Mouse (Mus musculus) right cerebral cortex, postnatal 10 days (tissue): ENCODE data around the gene Olfr802.

ENCODE experiments used
- DNase-seq, 2 experiments: peaks; one replicate each; pipeline ENCODE4 v3.0.0; 2021; ENCODE audit warnings: low spot score in 2 of 2

Gene Olfr802

DNA sequence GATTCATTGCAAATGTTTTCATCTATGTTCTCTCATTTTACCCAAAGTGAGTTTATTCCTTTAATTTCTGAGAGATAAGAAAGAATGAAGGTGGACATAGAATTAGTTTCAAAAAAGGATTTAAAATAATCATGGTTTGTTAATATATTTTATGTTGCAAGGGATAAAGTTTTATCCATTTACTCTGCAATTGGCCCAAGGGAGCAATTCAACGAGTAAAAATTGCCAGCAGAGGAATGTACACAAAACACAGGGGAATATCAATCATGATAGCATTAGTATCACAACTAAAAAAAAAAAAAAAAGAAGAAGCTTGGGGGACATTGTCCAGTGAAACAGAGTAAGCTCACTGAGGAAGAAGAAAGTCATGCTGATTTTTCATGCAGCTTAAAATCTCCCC, at the start of gene Olfr802:
Olfr802 (minus strand) TSS at position 101 of the 400 bp plus-strand sequence.
- DNase-seq = no peak

GRCm38 (mm10) chr10:129729275-129729674, 41.3 kb upstream of the Olfr802 start, which contains the start of gene Olfr805:
Olfr805 (minus strand) TSS chr10:129729375.
- DNase-seq = no peak

GRCm38 (mm10) chr10:129702910-129703309, 14.9 kb upstream of the Olfr802 start, which contains the start of gene Olfr804:
Olfr804 (plus strand) TSS chr10:129703210.
- no peak for DNase-seq

GRCm38 (mm10) chr10:129694186-129694585, 6.2 kb upstream of the Olfr802 start, which contains the start of gene Olfr803:
Olfr803 (minus strand) TSS chr10:129694286.
- no peak for DNase-seq

DNA sequence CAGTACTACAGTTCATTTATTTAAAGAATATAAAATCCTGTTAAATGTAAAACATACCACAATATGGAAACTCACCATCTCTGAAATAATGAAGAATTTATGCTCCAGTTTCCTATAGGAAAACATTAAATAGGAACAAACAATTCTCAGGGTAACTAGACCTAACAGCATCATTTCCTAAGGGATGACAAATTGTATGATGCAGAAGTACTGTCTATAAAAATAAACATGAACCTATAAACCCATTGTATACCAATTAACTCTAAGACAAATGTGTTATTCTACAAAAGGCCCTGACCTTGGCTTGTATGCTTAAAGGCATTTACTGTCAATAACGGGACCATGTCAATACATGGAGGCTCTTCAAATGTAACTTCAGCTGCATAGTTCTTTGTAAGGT, 14.2 kb downstream of the Olfr802 start, which contains the start of gene Olfr801:
Olfr801 (minus strand) TSS at position 101 of the 400 bp plus-strand sequence.
- DNase-seq = no peak

GRCm38 (mm10) chr10:129657394-129657793, 30.6 kb downstream of the Olfr802 start, which contains the start of gene Olfr800:
Olfr800 (plus strand) TSS chr10:129657694.
- DNase-seq = no peak

GRCm38 (mm10) chr10:129651763-129652162, 36.2 kb downstream of the Olfr802 start:
- no peak for DNase-seq

DNA sequence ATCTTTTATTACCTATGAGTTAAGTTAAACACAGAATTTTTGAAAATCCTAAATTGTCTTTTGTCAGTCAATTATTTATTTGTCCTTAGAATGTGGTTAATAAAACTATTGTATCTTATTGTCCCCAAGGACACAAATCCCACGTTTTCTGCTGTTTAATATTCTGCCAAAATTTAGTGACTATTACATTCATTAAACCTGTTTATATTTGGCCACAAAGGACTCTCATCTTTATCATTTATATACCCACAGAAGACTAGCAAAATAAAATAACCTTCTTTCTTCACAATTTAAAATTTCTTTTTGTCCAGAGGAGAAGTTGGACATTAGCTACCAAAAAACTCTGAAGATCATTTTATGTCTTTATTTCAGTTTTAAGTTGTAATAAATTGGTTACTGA, 50.8 kb downstream of the Olfr802 start, which contains the start of gene Olfr799:
Olfr799 (plus strand) TSS at position 301 of the 400 bp plus-strand sequence.
- DNase-seq = no peak

GRCm38 (mm10) chr10:129627834-129628233, 60.1 kb downstream of the Olfr802 start, which contains the start of gene Olfr798:
Olfr798 (minus strand) TSS chr10:129627934.
- DNase-seq = no peak
